Mouse (Mus musculus) intestine, embryonic 14.5 days (tissue): ENCODE measurements around the gene Tmem273. TPM values are rescaled to one million over a fixed set of nuclear protein-coding genes. Genes with fewer than 3 reads are reported as not detected.

ENCODE experiments used
- ATAC-seq: fragments of 200-750 bp; cut with Nextera tagmentation; replicated peaks from 2 replicates; pipeline ENCODE4 v1.8.0; 2017; ENCODE audit warnings: low read depth, moderate number of reproducible peaks, moderate TSS enrichment, moderate library complexity; ENCODE audit not compliant: low FRiP score, low TSS enrichment
- DNase-seq: peaks from one replicate; pipeline ENCODE4 v3.0.0-alpha.2; 2018; ENCODE audit warnings: low spot score
- H3K27ac ChIP-seq: fragments of 300-500 bp; sonication (generic); 2 replicates; pipeline ENCODE4 v1.5.1; 2014; ENCODE audit warnings: low read depth, mild to moderate bottlenecking, control low read depth
- H3K27me3 ChIP-seq: fragments of 300-500 bp; sonication (generic); replicated peaks from 2 replicates; pipeline ENCODE4 v1.6.1; 2014; ENCODE audit warnings: low read length, control low read depth; ENCODE audit not compliant: control insufficient read depth, insufficient read depth
- H3K36me3 ChIP-seq: fragments of 300-500 bp; sonication (generic); 2 replicates; pipeline ENCODE4 v1.6.1; 2014; ENCODE audit warnings: low read length, control low read depth; ENCODE audit not compliant: control insufficient read depth, insufficient read depth
- H3K4me1 ChIP-seq: fragments of 300-500 bp; sonication (generic); replicated peaks from 2 replicates; pipeline ENCODE4 v1.6.1; 2014; ENCODE audit warnings: low read length, control low read depth, mixed read lengths; ENCODE audit not compliant: control insufficient read depth, insufficient read depth
- H3K4me2 ChIP-seq: fragments of 300-500 bp; sonication (generic); 2 replicates; pipeline ENCODE4 v1.6.1; 2014; ENCODE audit warnings: low read length
- H3K4me3 ChIP-seq: fragments of 300-500 bp; sonication (generic); 2 replicates; pipeline ENCODE4 v1.5.1; 2014; ENCODE audit warnings: low read depth, low read length, control low read depth, mixed read lengths
- H3K9ac ChIP-seq: fragments of 300-500 bp; sonication (generic); 2 replicates; pipeline ENCODE4 v1.6.1; 2014; ENCODE audit warnings: mild to moderate bottlenecking, low read length
- H3K9me3 ChIP-seq: fragments of 300-500 bp; sonication (generic); 2 replicates; pipeline ENCODE4 v1.6.1; 2016; ENCODE audit warnings: low read length, control low read depth; ENCODE audit not compliant: control insufficient read depth
- WGBS: fragments of 180-500 bp; shearing (Covaris S2); extraction: QIAGEN DNeasy Blood & Tissue Kit; methylation state at CpG from one replicate; pipeline ENCODE4 v1.1.7; 2014; 5-methylcytosine and 5-hydroxymethylcytosine counted together
- polyA plus RNA-seq: library from polyadenylated mRNA; unstranded; fragments of >200 nt; fragmentation: Nextera tagmentation; extraction: Ambion mirVana; gene quantifications from 2 replicates; pipeline ENCODE4 v1.2.1, GENCODE M21; 2014

Tmem273 gene
- 1.4 and 2.2 TPM in 2 replicates for polyA plus RNA-seq

DNA sequence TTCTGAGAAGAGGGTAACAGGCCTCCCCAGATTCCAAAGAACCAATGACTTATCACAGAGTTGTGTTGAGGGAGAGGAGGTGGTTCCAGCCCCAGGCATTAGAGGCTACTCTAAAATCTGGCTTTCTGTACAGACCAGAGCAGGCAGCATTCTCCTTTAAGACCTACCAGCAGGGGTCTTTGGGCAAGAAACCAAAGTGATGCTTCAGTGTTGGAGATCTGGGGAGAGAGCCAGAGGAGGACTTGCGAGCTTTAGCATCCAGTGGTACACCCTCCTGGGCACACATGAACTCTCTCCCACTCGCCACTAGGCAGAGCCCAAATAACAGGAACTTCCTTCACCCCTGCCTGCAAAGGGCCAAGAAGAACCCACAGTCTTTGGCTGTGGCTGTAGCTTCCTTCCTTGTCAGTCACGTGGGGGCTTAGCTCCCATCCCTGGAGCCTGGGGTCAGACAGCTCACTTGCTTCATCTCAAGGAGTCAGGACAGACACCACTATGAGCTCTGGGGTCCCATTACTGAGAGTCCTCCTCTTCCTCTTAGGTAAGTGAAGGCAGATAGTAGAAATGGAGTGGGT is at the start of gene Tmem273:
Tmem273 (plus strand) TSS at position 408 of the 575 bp plus-strand sequence.
- no peak within 1 kb of the TSS for H3K4me3 ChIP-seq
- no peaks in the 10 kb centered on the region for H3K4me1 ChIP-seq
- H3K9ac ChIP-seq = no peak within 1 kb of the TSS
- 71% methylated on average over 3 of the region's 3 CpGs for WGBS
- no peaks in the 10 kb centered on the region for H3K36me3 ChIP-seq
- ATAC-seq (no peak), DNase-seq (no peak)
- no peak within 1 kb of the TSS for H3K4me2 ChIP-seq
- no peak within 1 kb of the TSS for H3K27ac ChIP-seq
- no peaks in the 10 kb centered on the region for H3K27me3 ChIP-seq
- H3K9me3 ChIP-seq = no peaks in the 10 kb centered on the region

DNA sequence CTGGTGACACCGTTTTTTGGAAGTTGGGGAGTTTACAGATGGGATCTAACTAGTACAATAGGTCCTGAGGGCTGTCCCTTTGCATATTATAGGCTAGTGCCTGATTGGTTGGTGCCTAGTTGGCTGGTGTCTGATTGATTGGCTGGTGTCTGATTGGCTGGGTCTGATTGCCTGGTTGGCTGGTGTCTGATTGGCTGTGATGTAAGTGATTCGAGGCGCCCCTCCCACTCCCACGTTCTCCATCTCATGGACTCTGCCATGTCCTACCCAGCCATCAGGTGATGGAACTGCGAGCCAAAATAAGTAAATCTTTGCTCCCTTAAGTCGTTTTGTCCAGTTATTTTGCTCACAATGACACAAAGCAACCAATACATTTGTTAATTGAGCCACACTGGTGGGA is 49.2 kb upstream of the Tmem273 start:
- no peaks in the 10 kb centered on the region for H3K4me1 ChIP-seq
- H3K27me3 ChIP-seq = no peaks in the 10 kb centered on the region
- 83% methylated on average over 6 of the region's 6 CpGs for WGBS
- no peaks in the 10 kb centered on the region for H3K36me3 ChIP-seq
- no peaks in the 10 kb centered on the region; the same call in 1 of the 2 replicates for H3K9me3 ChIP-seq
- DNase-seq (no peak), ATAC-seq (no peak)
- no peak overlapping the region for H3K27ac ChIP-seq
- H3K9ac ChIP-seq = no peak overlapping the region
- no peak overlapping the region for H3K4me2 ChIP-seq
- no peak overlapping the region for H3K4me3 ChIP-seq

DNA sequence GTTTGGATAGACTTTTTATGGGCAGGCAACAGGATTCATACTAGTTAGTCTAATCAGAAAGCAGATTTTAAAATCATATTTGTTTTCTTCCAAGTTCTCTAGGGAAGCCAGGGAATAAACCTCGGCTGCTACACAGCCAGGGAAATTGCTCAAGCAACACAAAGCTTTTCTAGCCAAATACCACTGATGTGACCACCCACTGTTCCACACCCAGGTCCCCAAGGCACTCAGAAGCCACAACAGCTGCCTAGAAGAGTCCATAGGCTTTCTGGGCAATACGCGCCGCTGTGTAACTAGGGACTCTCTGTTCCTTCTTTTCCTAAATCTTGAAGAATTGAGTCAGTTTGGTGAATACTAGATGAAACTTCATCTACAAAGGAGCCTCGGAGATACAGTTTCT is 47.2 kb upstream of the Tmem273 start:
- Histone ChIP-seq H3K9me3 (no peaks in the 10 kb centered on the region; the same call in 1 of the 2 replicates), H3K9ac (no peak overlapping the region), H3K27ac (no peak overlapping the region), H3K4me1 (no peaks in the 10 kb centered on the region), H3K4me2 (no peak overlapping the region), H3K27me3 (no peaks in the 10 kb centered on the region), H3K36me3 (no peaks in the 10 kb centered on the region), H3K4me3 (no peak overlapping the region)
- WGBS = 89% methylated on average over 5 of the region's 5 CpGs
- DNase-seq = no peak
- ATAC-seq = no peak

DNA sequence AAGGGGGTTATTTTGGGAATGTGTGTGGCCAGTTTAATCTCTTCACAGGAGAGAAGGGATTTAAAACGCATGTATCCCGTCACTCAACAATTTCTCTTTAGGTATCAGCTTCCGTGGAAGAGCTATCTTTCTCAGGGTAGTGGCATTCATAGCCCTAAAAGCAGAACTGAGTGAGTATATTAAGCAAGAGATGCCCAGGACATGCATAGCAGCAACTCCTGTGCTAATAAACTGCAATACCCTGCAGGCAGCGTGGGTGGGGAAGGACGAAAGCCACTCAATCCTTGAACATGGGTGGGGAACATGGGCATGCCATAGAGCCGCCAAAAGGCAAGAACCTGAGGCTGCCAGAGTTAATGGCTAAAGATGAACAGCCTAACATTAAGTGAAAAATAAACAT is 37.2 kb upstream of the Tmem273 start:
- H3K4me1 ChIP-seq = no peaks in the 10 kb centered on the region
- H3K27ac ChIP-seq = no peak overlapping the region
- no peak overlapping the region for H3K4me2 ChIP-seq
- H3K36me3 ChIP-seq = no peaks in the 10 kb centered on the region
- 73% methylated on average over 6 of the region's 6 CpGs for WGBS
- no peaks in the 10 kb centered on the region for H3K9me3 ChIP-seq
- DNase-seq (no peak), ATAC-seq (no peak)
- no peaks in the 10 kb centered on the region for H3K27me3 ChIP-seq
- H3K9ac ChIP-seq = no peak overlapping the region
- H3K4me3 ChIP-seq = no peak overlapping the region

DNA sequence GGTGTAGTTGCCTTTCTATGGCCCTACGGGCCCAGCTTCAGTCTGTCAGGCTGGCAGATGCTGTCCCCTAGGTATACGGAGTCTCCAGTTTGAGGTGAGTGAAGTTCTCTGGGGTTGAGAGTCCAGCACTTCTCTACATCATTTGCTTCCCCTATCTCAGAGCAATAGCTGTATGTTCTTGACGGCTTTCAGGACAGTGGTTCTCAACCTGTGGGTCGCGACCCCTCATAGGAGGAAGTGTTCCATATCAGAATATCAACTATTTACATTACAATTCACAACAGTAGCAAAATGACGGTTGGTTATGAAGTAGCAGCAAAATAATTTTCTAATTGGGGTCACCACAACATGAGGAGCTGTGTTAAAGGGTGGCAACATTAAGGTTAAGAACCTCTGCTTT is 35.0 kb upstream of the Tmem273 start:
- H3K4me2 ChIP-seq = no peak overlapping the region
- no peak overlapping the region for H3K9ac ChIP-seq
- no peaks in the 10 kb centered on the region for H3K9me3 ChIP-seq
- no peaks in the 10 kb centered on the region; the same call in 1 of the 2 replicates for H3K4me1 ChIP-seq
- WGBS = 71% methylated on average over 6 of the region's 6 CpGs
- H3K27ac ChIP-seq = no peak overlapping the region
- H3K36me3 ChIP-seq = no peaks in the 10 kb centered on the region
- ATAC-seq = no peak
- no peak overlapping the region for H3K4me3 ChIP-seq
- no peak for DNase-seq
- H3K27me3 ChIP-seq = no peaks in the 10 kb centered on the region

DNA sequence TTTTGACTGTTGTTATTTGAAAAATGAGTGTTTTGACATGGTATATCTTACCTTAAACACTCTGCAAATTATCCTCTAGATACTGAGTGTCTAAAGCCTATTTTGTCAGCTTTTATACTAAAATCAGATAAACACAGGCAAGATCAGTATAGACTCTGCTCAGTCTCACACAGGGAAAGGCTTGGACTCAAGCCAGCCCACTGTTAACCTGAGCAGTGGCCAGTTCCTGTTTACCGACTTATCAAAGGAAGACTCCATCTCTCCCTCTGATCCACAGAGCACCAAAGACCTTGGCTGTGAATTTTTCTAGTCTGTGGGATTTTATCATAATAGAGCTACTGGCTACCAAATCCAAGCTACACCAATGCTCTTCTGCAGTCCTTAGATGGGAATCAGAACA is 31.5 kb upstream of the Tmem273 start:
- Histone ChIP-seq H3K4me3 (no peak overlapping the region), H3K9ac (no peak overlapping the region), H3K27ac (no peak overlapping the region), H3K36me3 (no peaks in the 10 kb centered on the region), H3K4me1 (no peaks in the 10 kb centered on the region; the same call in 1 of the 2 replicates), H3K4me2 (no peak overlapping the region), H3K27me3 (no peaks in the 10 kb centered on the region), H3K9me3 (no peaks in the 10 kb centered on the region)
- DNase-seq = no peak
- no peak for ATAC-seq
- 32% methylated on average over 1 of the region's 1 CpGs for WGBS

DNA sequence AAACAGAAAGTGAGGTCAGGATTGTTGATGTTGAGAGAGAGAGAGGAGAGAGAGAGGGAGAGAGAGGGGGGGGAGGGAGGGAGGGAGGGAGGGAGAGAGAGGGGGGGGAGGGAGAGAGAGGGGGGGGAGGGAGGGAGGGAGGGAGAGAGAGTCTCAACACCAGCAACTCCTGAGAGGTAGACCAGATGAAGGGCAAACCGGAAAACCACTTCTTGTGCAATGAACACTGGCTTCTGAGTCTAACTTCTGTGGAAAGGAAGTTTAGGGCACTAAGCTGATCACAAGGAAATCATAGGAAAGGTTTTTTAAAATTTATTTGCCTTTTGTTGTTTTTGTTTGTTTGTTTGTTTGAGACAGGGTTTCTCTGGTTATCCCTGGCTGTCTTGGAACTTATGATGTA is 23.6 kb upstream of the Tmem273 start:
- WGBS = 82% methylated on average over 1 of the region's 1 CpGs
- Histone ChIP-seq H3K4me1 (no peaks in the 10 kb centered on the region), H3K27ac (no peak overlapping the region), H3K27me3 (no peaks in the 10 kb centered on the region), H3K4me3 (no peak overlapping the region), H3K36me3 (no peaks in the 10 kb centered on the region), H3K4me2 (no peak overlapping the region), H3K9me3 (no peaks in the 10 kb centered on the region), H3K9ac (no peak overlapping the region)
- ATAC-seq (no peak), DNase-seq (no peak)

DNA sequence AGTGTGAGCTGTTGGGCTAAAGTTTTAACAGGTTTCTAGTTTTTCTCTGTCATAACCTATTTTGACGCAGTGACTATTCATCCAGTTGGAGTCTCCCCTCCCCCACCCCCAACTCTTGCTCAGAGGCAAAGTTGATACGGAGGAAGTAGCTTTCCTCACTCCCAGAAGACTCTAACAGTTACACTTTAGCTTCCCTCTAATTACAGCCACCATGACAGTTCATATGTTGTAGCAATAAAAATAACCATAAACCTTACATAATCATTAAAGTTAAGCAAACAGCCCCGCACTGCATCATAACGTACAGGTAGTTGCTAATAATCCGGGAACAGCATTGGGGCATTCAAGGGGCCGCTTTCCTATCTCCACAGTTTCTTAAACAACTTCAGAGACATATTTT is 15.2 kb upstream of the Tmem273 start:
- H3K27me3 ChIP-seq = no peaks in the 10 kb centered on the region
- H3K36me3 ChIP-seq = no peaks in the 10 kb centered on the region
- H3K9me3 ChIP-seq = no peaks in the 10 kb centered on the region
- H3K4me3 ChIP-seq = no peak overlapping the region
- H3K27ac ChIP-seq = no peak overlapping the region
- no peaks in the 10 kb centered on the region for H3K4me1 ChIP-seq
- ATAC-seq (no peak), DNase-seq (no peak)
- H3K9ac ChIP-seq = no peak overlapping the region
- 68% methylated on average over 6 of the region's 6 CpGs for WGBS
- H3K4me2 ChIP-seq = no peak overlapping the region

DNA sequence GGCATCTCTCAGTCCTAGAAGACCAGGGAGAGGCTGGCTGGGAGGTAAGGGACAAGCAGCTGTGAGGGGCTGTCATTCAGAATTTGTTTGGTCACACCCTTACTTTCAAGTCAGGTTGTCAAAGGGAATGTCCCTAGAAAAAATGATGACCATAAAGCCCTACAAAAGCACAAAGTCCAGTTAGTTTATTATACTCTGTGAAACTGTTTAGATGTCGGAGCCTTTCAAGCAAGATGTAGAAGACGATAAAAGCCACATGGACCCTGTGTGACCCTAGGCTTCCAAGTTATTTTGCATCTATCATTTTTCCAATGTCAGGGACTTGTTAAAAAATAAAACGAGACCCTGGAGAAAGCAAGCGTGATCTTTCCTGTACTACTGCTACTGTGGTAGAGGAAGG is 13.7 kb upstream of the Tmem273 start:
- Histone ChIP-seq H3K4me1 (no peaks in the 10 kb centered on the region), H3K36me3 (no peaks in the 10 kb centered on the region), H3K9me3 (no peaks in the 10 kb centered on the region), H3K27ac (no peak overlapping the region), H3K27me3 (no peaks in the 10 kb centered on the region), H3K4me3 (no peak overlapping the region), H3K4me2 (no peak overlapping the region), H3K9ac (no peak overlapping the region)
- ATAC-seq (0 out of 2 replicates have a peak, but pooled peaks have one; percentile 59), DNase-seq (no peak)
- 43% methylated on average over 4 of the region's 4 CpGs for WGBS
